Mouse (Mus musculus): ENCODE data around the gene A3galt2. TPM values are rescaled to one million over a fixed set of nuclear protein-coding genes. Genes with fewer than 3 reads are reported as not detected.
A peak's percentile ranks its signal among the peaks of the same experiment; 100 is the strongest.

Gene A3galt2
- polyA plus RNA-seq, 1 experiment from 2014 or later = 0.17 TPM

DNA sequence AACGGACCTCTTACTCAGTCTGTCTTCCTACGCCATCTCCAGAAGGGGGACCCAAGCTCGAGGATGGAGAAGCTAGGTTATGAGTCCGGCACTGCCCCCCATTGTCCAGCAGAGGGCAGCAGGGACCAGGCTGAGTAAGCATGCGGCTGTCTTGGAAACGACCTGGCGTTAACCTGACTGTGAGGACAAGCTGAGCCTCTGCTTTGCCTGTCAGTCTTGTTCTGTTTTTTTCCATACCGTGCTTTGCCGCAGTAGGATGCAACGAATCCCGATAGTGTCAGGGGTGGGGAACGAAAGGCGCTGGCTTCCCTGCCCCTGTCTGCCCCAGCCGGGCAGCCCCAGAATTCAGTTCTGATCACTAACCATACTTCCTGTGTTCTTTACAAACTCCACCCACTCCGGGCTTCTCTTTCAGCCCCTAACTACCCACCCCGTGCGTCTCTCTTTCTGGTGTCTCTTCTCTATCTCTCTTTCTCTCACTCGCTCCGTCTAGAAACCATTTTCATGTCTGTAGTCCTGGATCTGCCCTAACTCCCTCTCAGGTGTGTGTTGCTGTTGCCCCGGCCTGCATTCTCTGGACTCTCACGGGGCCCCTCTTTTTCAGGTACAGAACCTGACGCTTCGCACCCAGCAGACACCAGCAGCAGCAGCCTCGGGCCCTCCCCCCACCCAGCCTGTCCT, 43.6 kb upstream of the A3galt2 start:
- DNase-seq = peak; percentile 98
- peak; percentile 58 for ATAC-seq (ENCODE audit: insufficient read depth)
- WGBS = 7% methylated on average over 24 of the region's 24 CpGs
- H3K9me3 ChIP-seq (ENCODE audit: low read depth, low read length) = no peaks in the 10 kb centered on the region
- peak overlapping the region; percentile 44 for H3K9ac ChIP-seq
- no peaks in the 10 kb centered on the region for H3K27me3 ChIP-seq (ENCODE audit: insufficient read depth, low read length)
- peak overlapping the region; percentile 64 for H3K4me2 ChIP-seq
- peak; percentile 100 for TF ChIP-seq CTCF (IDR thresholded peaks at IDR 0.05; ENCODE audit: low read depth)
- H3K4me1 ChIP-seq (ENCODE audit: insufficient read depth) = peaks cover 28% of the 10 kb centered on the region
- peak overlapping the region; percentile 22 for H3K4me3 ChIP-seq (ENCODE audit: low read depth, low read length)
- peaks cover 7% of the 10 kb centered on the region for H3K36me3 ChIP-seq (ENCODE audit: insufficient read depth)
- H3K27ac ChIP-seq (ENCODE audit: low read depth) = no peak overlapping the region

DNA sequence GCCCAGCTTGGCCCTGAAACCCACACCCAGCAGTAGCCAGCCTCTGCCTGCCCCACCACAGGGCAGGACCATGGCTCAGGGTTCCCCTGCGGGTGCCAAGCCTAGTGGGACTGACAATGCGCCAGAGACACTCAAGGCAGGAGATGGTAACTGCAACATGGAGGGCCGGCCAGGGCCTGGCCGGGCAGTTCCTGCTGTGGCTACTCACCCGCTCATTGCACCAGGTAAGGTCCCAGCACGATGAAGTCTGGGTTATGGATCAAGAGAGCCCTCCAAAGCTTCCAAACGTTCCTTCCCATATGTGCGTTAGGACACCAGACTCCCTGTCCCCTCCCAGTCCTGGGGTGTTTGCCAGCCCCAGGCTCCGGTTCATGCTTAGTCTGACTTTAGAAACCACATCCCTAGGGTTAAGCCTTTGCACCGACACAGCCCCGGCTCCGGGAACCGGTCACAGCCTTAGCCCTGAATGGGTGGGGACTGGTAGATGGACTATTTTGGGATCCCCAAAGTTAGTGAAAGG, 43.0 kb upstream of the A3galt2 start:
- no peak overlapping the region for H3K27ac ChIP-seq (ENCODE audit: low read depth)
- H3K9me3 ChIP-seq (ENCODE audit: low read depth, low read length) = no peaks in the 10 kb centered on the region
- H3K4me1 ChIP-seq (ENCODE audit: insufficient read depth) = peaks cover 30% of the 10 kb centered on the region
- no peak for TF ChIP-seq CTCF (IDR thresholded peaks at IDR 0.05; ENCODE audit: low read depth)
- DNase-seq (no peak), ATAC-seq (ENCODE audit: insufficient read depth) (no peak)
- H3K4me2 ChIP-seq = peak overlapping the region; percentile 64
- H3K36me3 ChIP-seq (ENCODE audit: insufficient read depth) = peaks cover 7% of the 10 kb centered on the region
- H3K9ac ChIP-seq = peak overlapping the region; percentile 44; the same call in 1 of the 2 replicates
- H3K27me3 ChIP-seq (ENCODE audit: insufficient read depth, low read length) = no peaks in the 10 kb centered on the region
- H3K4me3 ChIP-seq (ENCODE audit: low read depth, low read length) = peak overlapping the region; percentile 22
- 56% methylated on average over 13 of the region's 13 CpGs for WGBS

DNA sequence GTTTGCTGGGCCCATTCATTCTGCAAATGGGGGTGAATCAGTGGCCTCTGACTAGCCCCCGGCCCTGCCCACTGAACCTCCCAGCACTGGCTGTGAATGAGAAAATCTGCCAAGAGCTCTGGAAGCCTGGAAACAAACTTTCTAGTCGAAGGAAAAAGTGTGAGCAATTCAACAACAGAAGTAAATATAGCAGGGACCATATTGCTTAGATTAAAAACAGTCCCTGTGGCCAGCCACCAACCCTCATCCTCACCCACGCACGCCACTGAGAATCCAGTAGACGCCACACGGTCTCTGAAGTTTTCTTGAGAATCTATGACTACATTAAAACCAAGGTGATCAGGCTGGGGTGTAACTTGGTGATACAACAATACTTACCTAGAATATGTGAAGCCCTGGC, 42.2 kb upstream of the A3galt2 start:
- no peaks in the 10 kb centered on the region for H3K9me3 ChIP-seq (ENCODE audit: low read depth, low read length)
- no peak for TF ChIP-seq CTCF (IDR thresholded peaks at IDR 0.05; ENCODE audit: low read depth)
- DNase-seq (no peak), ATAC-seq (ENCODE audit: insufficient read depth) (no peak)
- H3K27ac ChIP-seq (ENCODE audit: low read depth) = no peak overlapping the region
- H3K4me1 ChIP-seq (ENCODE audit: insufficient read depth) = peaks cover 30% of the 10 kb centered on the region
- H3K4me3 ChIP-seq (ENCODE audit: low read depth, low read length) = no peak overlapping the region
- 81% methylated on average over 6 of the region's 6 CpGs for WGBS
- no peaks in the 10 kb centered on the region for H3K27me3 ChIP-seq (ENCODE audit: insufficient read depth, low read length)
- H3K36me3 ChIP-seq (ENCODE audit: insufficient read depth) = peaks cover 13% of the 10 kb centered on the region
- no peak overlapping the region for H3K9ac ChIP-seq
- no peak overlapping the region for H3K4me2 ChIP-seq

- 9% methylated on average over 14 of the region's 14 CpGs for WGBS
- Histone ChIP-seq H3K27ac (ENCODE audit: low read depth) (peak overlapping the region; percentile 88), H3K4me2 (peak overlapping the region; percentile 51), H3K27me3 (ENCODE audit: insufficient read depth, low read length) (no peaks in the 10 kb centered on the region), H3K4me3 (ENCODE audit: low read depth, low read length) (no peak overlapping the region), H3K36me3 (ENCODE audit: insufficient read depth) (peaks cover 13% of the 10 kb centered on the region; the same call in 1 of the 2 replicates), H3K9ac (peak overlapping the region; percentile 24), H3K4me1 (ENCODE audit: insufficient read depth) (peaks cover 33% of the 10 kb centered on the region), H3K9me3 (ENCODE audit: low read depth, low read length) (no peaks in the 10 kb centered on the region)
- DNase-seq (peak; percentile 87), ATAC-seq (ENCODE audit: insufficient read depth) (peak; percentile 72)
- no peak for TF ChIP-seq CTCF (IDR thresholded peaks at IDR 0.05; ENCODE audit: low read depth)
Measured at GRCm38 (mm10) chr4:128715241-128716204, 39.6 kb upstream of the A3galt2 start.

- Histone ChIP-seq H3K4me1 (ENCODE audit: insufficient read depth) (peaks cover 40% of the 10 kb centered on the region), H3K4me2 (peak overlapping the region; percentile 51), H3K27me3 (ENCODE audit: insufficient read depth, low read length) (no peaks in the 10 kb centered on the region), H3K36me3 (ENCODE audit: insufficient read depth) (peaks cover 13% of the 10 kb centered on the region; the same call in 1 of the 2 replicates), H3K9ac (no peak overlapping the region), H3K4me3 (ENCODE audit: low read depth, low read length) (no peak overlapping the region), H3K9me3 (ENCODE audit: low read depth, low read length) (no peaks in the 10 kb centered on the region), H3K27ac (ENCODE audit: low read depth) (peak overlapping the region; percentile 88)
- no peak for DNase-seq
- ATAC-seq (ENCODE audit: insufficient read depth) = no peak
- TF ChIP-seq CTCF (IDR thresholded peaks at IDR 0.05; ENCODE audit: low read depth) = no peak
- 22% methylated on average over 4 of the region's 4 CpGs for WGBS
Measured at GRCm38 (mm10) chr4:128716279-128716678, 38.9 kb upstream of the A3galt2 start.

GRCm38 (mm10) chr4:128716731-128717130, 38.4 kb upstream of the A3galt2 start:
- H3K4me1 ChIP-seq (ENCODE audit: insufficient read depth) = peaks cover 39% of the 10 kb centered on the region
- TF ChIP-seq CTCF (IDR thresholded peaks at IDR 0.05; ENCODE audit: low read depth) = no peak
- WGBS = 43% methylated on average over 9 of the region's 9 CpGs

More at GRCm38 (mm10) chr4:128716731-128717130, 38.4 kb upstream of the A3galt2 start:
- no peak for DNase-seq
- no peaks in the 10 kb centered on the region for H3K27me3 ChIP-seq (ENCODE audit: insufficient read depth, low read length)
- peak overlapping the region; percentile 51; the same call in 1 of the 2 replicates for H3K4me2 ChIP-seq
- H3K4me3 ChIP-seq (ENCODE audit: low read depth, low read length) = no peak overlapping the region
- H3K9me3 ChIP-seq (ENCODE audit: low read depth, low read length) = no peaks in the 10 kb centered on the region
- no peak for ATAC-seq (ENCODE audit: insufficient read depth)
- H3K9ac ChIP-seq = no peak overlapping the region
- H3K27ac ChIP-seq (ENCODE audit: low read depth) = peak overlapping the region; percentile 88
- H3K36me3 ChIP-seq (ENCODE audit: insufficient read depth) = peaks cover 13% of the 10 kb centered on the region; the same call in 1 of the 2 replicates
